Mouse (Mus musculus): ENCODE results near the gene Galnt7. TPM values are rescaled to one million over a fixed set of nuclear protein-coding genes. Genes with fewer than 3 reads are reported as not detected.

Gene Galnt7
- polyA plus RNA-seq, 1 experiment from 2014 or later, result 8.7 TPM

- Histone ChIP-seq H3K4me1 (replicated peaks; ENCODE audit: control insufficient read depth, insufficient read depth, low read length) (peaks cover 2% of the 10 kb centered on the region; the same call in 1 of the 2 replicates), H3K9ac (replicated peaks; ENCODE audit: low read depth, low read length) (no peak overlapping the region), H3K27me3 (replicated peaks; ENCODE audit: control insufficient read depth, insufficient read depth, low read length) (no peaks in the 10 kb centered on the region), H3K27ac (ENCODE audit: low read length) (no peak overlapping the region), H3K9me3 (ENCODE audit: control insufficient read depth, low read length) (no peaks in the 10 kb centered on the region), H3K4me2 (ENCODE audit: low read length) (no peak overlapping the region), H3K36me3 (ENCODE audit: control insufficient read depth, insufficient read depth) (no peaks in the 10 kb centered on the region), H3K4me3 (replicated peaks; ENCODE audit: low read length) (no peak overlapping the region)
- no peak for ATAC-seq
- WGBS, result 74% methylated on average over 11 of the region's 11 CpGs
Measured at GRCm38 (mm10) chr8:57636698-57637097, 16.1 kb downstream of the Galnt7 start.

GRCm38 (mm10) chr8:57636281-57636680 lies 16.6 kb downstream of the Galnt7 start:
- no peaks in the 10 kb centered on the region for H3K27me3 ChIP-seq (replicated peaks; ENCODE audit: control insufficient read depth, insufficient read depth, low read length)
- no peak overlapping the region for H3K4me2 ChIP-seq (ENCODE audit: low read length)
- no peak overlapping the region for H3K27ac ChIP-seq (ENCODE audit: low read length)
- no peaks in the 10 kb centered on the region for H3K36me3 ChIP-seq (ENCODE audit: control insufficient read depth, insufficient read depth)
- no peak overlapping the region for H3K4me3 ChIP-seq (replicated peaks; ENCODE audit: low read length)
- no peak for ATAC-seq
- 63% methylated on average over 3 of the region's 3 CpGs for WGBS
- no peak overlapping the region for H3K9ac ChIP-seq (replicated peaks; ENCODE audit: low read depth, low read length)
- H3K4me1 ChIP-seq (replicated peaks; ENCODE audit: control insufficient read depth, insufficient read depth, low read length), result peaks cover 2% of the 10 kb centered on the region; the same call in 1 of the 2 replicates
- no peaks in the 10 kb centered on the region for H3K9me3 ChIP-seq (ENCODE audit: control insufficient read depth, low read length)

- H3K27me3 ChIP-seq (replicated peaks; ENCODE audit: control insufficient read depth, insufficient read depth, low read length), result no peaks in the 10 kb centered on the region
- H3K4me1 ChIP-seq (replicated peaks; ENCODE audit: control insufficient read depth, insufficient read depth, low read length), result peaks cover 2% of the 10 kb centered on the region; the same call in 1 of the 2 replicates
- H3K9ac ChIP-seq (replicated peaks; ENCODE audit: low read depth, low read length), result no peak overlapping the region
- H3K4me3 ChIP-seq (replicated peaks; ENCODE audit: low read length), result no peak overlapping the region
- H3K4me2 ChIP-seq (ENCODE audit: low read length), result no peak overlapping the region
- H3K27ac ChIP-seq (ENCODE audit: low read length), result no peak overlapping the region
- ATAC-seq, result no peak
- H3K36me3 ChIP-seq (ENCODE audit: control insufficient read depth, insufficient read depth), result no peaks in the 10 kb centered on the region
- 83% methylated on average over 7 of the region's 7 CpGs for WGBS
- no peaks in the 10 kb centered on the region for H3K9me3 ChIP-seq (ENCODE audit: control insufficient read depth, low read length)
Measured at GRCm38 (mm10) chr8:57631780-57632179, 21.1 kb downstream of the Galnt7 start.

DNA sequence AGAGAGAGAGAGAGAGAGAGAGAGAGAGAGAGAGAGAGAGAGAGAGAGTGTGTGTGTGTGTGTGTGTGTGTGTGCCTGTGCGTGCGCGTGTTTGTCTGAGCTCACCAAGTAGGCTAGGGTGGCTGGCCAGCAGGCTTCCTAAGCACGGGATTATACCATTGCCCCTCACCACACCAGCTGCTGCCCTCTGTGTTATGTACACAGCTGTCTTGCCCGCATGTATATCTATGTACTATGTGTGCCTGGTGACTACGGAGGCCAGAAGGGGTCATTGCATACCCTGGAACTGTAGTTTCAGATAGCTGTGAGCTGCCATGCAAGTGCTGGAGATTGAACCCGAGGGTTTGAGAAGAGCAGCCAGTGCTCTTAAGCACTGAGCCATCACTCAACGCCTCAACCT lies 22.7 kb downstream of the Galnt7 start:
- Histone ChIP-seq H3K36me3 (ENCODE audit: control insufficient read depth, insufficient read depth) (no peaks in the 10 kb centered on the region), H3K27me3 (replicated peaks; ENCODE audit: control insufficient read depth, insufficient read depth, low read length) (no peaks in the 10 kb centered on the region), H3K4me1 (replicated peaks; ENCODE audit: control insufficient read depth, insufficient read depth, low read length) (no peaks in the 10 kb centered on the region), H3K9me3 (ENCODE audit: control insufficient read depth, low read length) (no peaks in the 10 kb centered on the region), H3K9ac (replicated peaks; ENCODE audit: low read depth, low read length) (no peak overlapping the region), H3K27ac (ENCODE audit: low read length) (no peak overlapping the region), H3K4me2 (ENCODE audit: low read length) (no peak overlapping the region), H3K4me3 (replicated peaks; ENCODE audit: low read length) (no peak overlapping the region)
- WGBS, result 93% methylated on average over 8 of the region's 8 CpGs
- ATAC-seq, result no peak

DNA sequence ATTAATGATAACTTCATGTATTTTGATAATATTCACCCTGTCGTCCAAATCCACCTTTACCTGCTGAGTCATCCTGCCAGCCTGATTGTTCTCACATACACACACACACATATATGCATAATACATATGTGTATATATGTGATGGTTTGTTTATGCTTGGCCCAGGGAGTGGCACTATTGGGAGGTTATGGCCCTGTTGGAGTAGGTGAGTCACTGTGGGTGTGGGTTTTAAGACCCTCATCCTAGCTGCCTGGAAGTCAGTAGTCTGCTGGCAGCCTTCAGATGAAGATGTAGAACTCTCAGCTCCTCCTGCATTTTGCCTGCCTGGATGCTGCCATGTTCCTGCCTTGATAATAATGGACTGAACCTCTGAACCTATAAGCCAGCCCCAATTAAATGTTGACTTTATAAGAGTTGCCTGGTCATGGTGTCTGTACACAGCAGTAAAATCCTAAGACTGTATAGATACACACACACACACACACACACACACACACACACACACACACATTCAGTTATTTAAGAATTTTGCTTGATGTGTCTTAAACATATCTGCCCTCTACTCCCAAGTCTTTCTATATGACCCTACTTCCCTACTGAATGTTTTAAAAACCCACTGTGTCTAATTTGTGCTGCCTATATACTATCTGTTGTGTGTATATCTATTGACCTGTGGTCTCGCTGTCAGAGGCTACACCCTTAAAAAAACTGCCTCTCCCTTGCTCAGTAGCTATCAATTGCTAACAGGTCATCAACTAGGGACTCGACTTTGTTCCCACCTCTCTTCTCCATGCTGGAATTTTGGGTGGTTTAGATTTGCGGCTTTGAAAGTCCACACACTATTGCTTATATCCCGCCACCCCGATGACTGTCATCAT lies 23.8 kb downstream of the Galnt7 start:
- Histone ChIP-seq H3K27me3 (replicated peaks; ENCODE audit: control insufficient read depth, insufficient read depth, low read length) (no peaks in the 10 kb centered on the region), H3K4me3 (replicated peaks; ENCODE audit: low read length) (no peak overlapping the region), H3K4me2 (ENCODE audit: low read length) (no peak overlapping the region), H3K9me3 (ENCODE audit: control insufficient read depth, low read length) (no peaks in the 10 kb centered on the region), H3K9ac (replicated peaks; ENCODE audit: low read depth, low read length) (no peak overlapping the region), H3K4me1 (replicated peaks; ENCODE audit: control insufficient read depth, insufficient read depth, low read length) (no peaks in the 10 kb centered on the region), H3K36me3 (ENCODE audit: control insufficient read depth, insufficient read depth) (no peaks in the 10 kb centered on the region), H3K27ac (ENCODE audit: low read length) (no peak overlapping the region)
- no peak for ATAC-seq
- WGBS, result 88% methylated on average over 6 of the region's 6 CpGs

DNA sequence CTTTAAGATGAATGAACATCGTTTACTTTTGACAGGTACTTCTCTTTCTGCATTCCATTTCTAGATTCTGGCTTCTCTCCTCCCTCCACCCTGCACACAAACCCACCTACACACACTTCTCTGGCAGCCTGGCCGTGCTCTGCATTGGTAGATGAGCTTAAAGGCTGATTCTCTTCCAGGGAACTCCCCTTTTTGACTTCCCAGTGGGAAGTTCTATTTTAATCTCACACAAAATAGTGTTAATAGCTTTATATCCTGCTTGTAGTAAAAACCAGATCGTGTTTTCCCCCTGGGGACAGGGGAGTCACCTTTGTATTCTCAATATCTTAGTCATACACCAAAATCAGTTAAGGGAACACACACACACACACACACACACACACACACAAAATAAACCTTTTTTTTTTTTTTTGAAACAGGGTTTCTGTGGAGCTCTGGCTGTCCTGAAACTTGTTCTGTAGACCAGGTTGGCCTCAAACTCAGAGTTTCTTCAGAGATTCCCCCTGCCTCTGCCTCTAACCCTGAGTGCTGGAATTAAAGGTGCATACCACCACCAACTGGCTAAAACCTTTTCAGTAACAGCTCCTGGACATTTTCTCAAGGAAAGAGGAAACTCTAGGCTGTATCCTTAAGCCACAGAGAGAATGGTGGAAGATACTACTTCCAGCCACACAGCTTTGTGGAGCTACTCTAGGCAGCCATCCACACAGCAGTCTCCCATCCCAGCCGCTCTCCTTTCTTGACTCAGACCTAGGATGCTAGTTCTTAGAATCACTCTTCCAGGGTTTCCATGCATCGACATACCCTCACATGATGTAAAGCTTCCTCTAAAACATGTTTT lies 24.7 kb downstream of the Galnt7 start:
- H3K27me3 ChIP-seq (replicated peaks; ENCODE audit: control insufficient read depth, insufficient read depth, low read length), result no peaks in the 10 kb centered on the region
- no peaks in the 10 kb centered on the region for H3K36me3 ChIP-seq (ENCODE audit: control insufficient read depth, insufficient read depth)
- H3K4me2 ChIP-seq (ENCODE audit: low read length), result no peak overlapping the region
- no peak overlapping the region for H3K4me3 ChIP-seq (replicated peaks; ENCODE audit: low read length)
- ATAC-seq, result no peak
- no peak overlapping the region for H3K9ac ChIP-seq (replicated peaks; ENCODE audit: low read depth, low read length)
- H3K27ac ChIP-seq (ENCODE audit: low read length), result no peak overlapping the region
- H3K4me1 ChIP-seq (replicated peaks; ENCODE audit: control insufficient read depth, insufficient read depth, low read length), result no peaks in the 10 kb centered on the region
- H3K9me3 ChIP-seq (ENCODE audit: control insufficient read depth, low read length), result no peaks in the 10 kb centered on the region
- WGBS, result 77% methylated on average over 5 of the region's 5 CpGs

GRCm38 (mm10) chr8:57623955-57624354 lies 28.9 kb downstream of the Galnt7 start:
- Histone ChIP-seq H3K9ac (replicated peaks; ENCODE audit: low read depth, low read length) (no peak overlapping the region), H3K4me3 (replicated peaks; ENCODE audit: low read length) (no peak overlapping the region), H3K9me3 (ENCODE audit: control insufficient read depth, low read length) (no peaks in the 10 kb centered on the region), H3K36me3 (ENCODE audit: control insufficient read depth, insufficient read depth) (no peaks in the 10 kb centered on the region), H3K27me3 (replicated peaks; ENCODE audit: control insufficient read depth, insufficient read depth, low read length) (no peaks in the 10 kb centered on the region), H3K27ac (ENCODE audit: low read length) (no peak overlapping the region), H3K4me1 (replicated peaks; ENCODE audit: control insufficient read depth, insufficient read depth, low read length) (no peaks in the 10 kb centered on the region), H3K4me2 (ENCODE audit: low read length) (no peak overlapping the region)
- ATAC-seq, result no peak
- WGBS, result 87% methylated on average over 4 of the region's 4 CpGs

DNA sequence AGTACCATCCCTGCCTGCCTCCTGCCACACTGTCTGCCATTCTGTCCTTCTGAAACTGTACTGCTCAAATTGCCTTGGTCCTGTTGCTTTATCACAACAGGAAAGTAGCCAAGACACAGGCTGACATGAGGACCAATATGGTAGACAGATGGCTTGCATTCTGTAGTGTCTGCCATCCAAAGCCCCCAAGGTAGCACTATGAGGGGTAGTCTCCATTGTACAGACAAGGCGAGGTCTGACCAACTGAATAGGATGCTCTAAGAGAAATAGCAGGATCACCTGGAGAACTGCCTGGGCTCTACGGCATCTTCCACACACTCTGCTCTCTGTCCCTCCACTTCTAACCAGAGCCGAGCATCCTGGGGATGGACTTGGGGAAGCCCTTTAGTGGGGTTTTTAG lies 29.8 kb downstream of the Galnt7 start:
- H3K36me3 ChIP-seq (ENCODE audit: control insufficient read depth, insufficient read depth), result no peaks in the 10 kb centered on the region
- no peak overlapping the region for H3K4me3 ChIP-seq (replicated peaks; ENCODE audit: low read length)
- no peaks in the 10 kb centered on the region for H3K27me3 ChIP-seq (replicated peaks; ENCODE audit: control insufficient read depth, insufficient read depth, low read length)
- H3K27ac ChIP-seq (ENCODE audit: low read length), result no peak overlapping the region
- no peak overlapping the region for H3K4me2 ChIP-seq (ENCODE audit: low read length)
- ATAC-seq, result no peak
- no peaks in the 10 kb centered on the region for H3K4me1 ChIP-seq (replicated peaks; ENCODE audit: control insufficient read depth, insufficient read depth, low read length)
- no peak overlapping the region for H3K9ac ChIP-seq (replicated peaks; ENCODE audit: low read depth, low read length)
- 87% methylated on average over 3 of the region's 3 CpGs for WGBS
- H3K9me3 ChIP-seq (ENCODE audit: control insufficient read depth, low read length), result no peaks in the 10 kb centered on the region

GRCm38 (mm10) chr8:57616965-57617364 lies 35.9 kb downstream of the Galnt7 start:
- no peaks in the 10 kb centered on the region for H3K27me3 ChIP-seq (replicated peaks; ENCODE audit: control insufficient read depth, insufficient read depth, low read length)
- H3K4me3 ChIP-seq (replicated peaks; ENCODE audit: low read length), result no peak overlapping the region
- H3K4me1 ChIP-seq (replicated peaks; ENCODE audit: control insufficient read depth, insufficient read depth, low read length), result 0 out of 2 replicates have a peak, but pooled peaks cover 3% of the 10 kb centered on the region
- 44% methylated on average over 5 of the region's 5 CpGs for WGBS
- no peaks in the 10 kb centered on the region for H3K9me3 ChIP-seq (ENCODE audit: control insufficient read depth, low read length)
- no peak for ATAC-seq
- H3K9ac ChIP-seq (replicated peaks; ENCODE audit: low read depth, low read length), result no peak overlapping the region
- H3K27ac ChIP-seq (ENCODE audit: low read length), result no peak overlapping the region
- no peak overlapping the region for H3K4me2 ChIP-seq (ENCODE audit: low read length)
- H3K36me3 ChIP-seq (ENCODE audit: control insufficient read depth, insufficient read depth), result no peaks in the 10 kb centered on the region

Measured in forebrain, embryonic 16.5 days (tissue).